Comparison of ENCODE assay signal across 8 mouse cellular contexts in genomic region chr11:59809670-59810474, GRCm38 (mm10). TPM values are rescaled to one million over a fixed set of nuclear protein-coding genes. Genes with fewer than 3 reads are reported as not detected.
DNase-seq lines count a peak whose midpoint lies in the region; ATAC-seq and TF ChIP-seq lines count a peak whose summit lies in the region.

Gene Flcn (minus strand): TSS chr11:59810016.

- peak within 1 kb of the TSS; percentile 94 for H3K27ac ChIP-seq in MEL (ENCODE audit: control insufficient read depth, low read depth, low read length)
- peak within 1 kb of the TSS; percentile 99 for H3K27ac ChIP-seq in cerebellum, adult 2 months (ENCODE audit: insufficient read depth, low read length)
- peak within 1 kb of the TSS; percentile 97 for H3K27ac ChIP-seq in lung, embryonic 16.5 days (ENCODE audit: low read length)

- peaks cover 3 to 12% of the 10 kb centered on the region in 2 experiments; a peak in 3 of 4 replicates for H3K4me1 ChIP-seq in MEL (ENCODE audit: control insufficient read depth in 1 of 2, insufficient read depth in 2 of 2, low read length in 2 of 2)
- peaks cover 29% of the 10 kb centered on the region for H3K4me1 ChIP-seq in cerebellum, adult 2 months (ENCODE audit: control insufficient read depth, insufficient read depth, low read length)
- peaks cover 12% of the 10 kb centered on the region for H3K4me1 ChIP-seq in lung, embryonic 16.5 days (replicated peaks; ENCODE audit: control insufficient read depth, insufficient read depth, low read length)

- under 1% methylated on average over 52 of the region's 52 CpGs for WGBS in cerebellum, adult 2 months
- WGBS in lung, embryonic 16.5 days, result under 1% methylated on average over 52 of the region's 52 CpGs

- no peak for TF ChIP-seq CTCF in MEL (IDR thresholded peaks at IDR 0.05 in 2 of 3, conservative IDR thresholded peaks at IDR 0.05 in 1 of 3; ENCODE audit: control insufficient read depth in 1 of 3, insufficient read depth in 1 of 3, low read depth in 2 of 3, low read length in 3 of 3, poor library complexity in 1 of 3, severe bottlenecking in 1 of 3)
- TF ChIP-seq CTCF in cerebellum, adult 2 months (IDR thresholded peaks at IDR 0.05; ENCODE audit: borderline replicate concordance, insufficient read depth, low read depth, low read length), result no peak

- ATAC-seq in hematopoietic stem cell, adult 5-6 weeks (replicated peaks in 1 of 2; ENCODE audit: insufficient read depth in 1 of 2, low FRiP score in 2 of 2, low TSS enrichment in 1 of 2, low read depth in 1 of 2, poor library complexity in 2 of 2, severe bottlenecking in 2 of 2), result peak; percentile 90
- peak; percentile 95 for ATAC-seq in lung, embryonic 16.5 days (ENCODE audit: low read depth)

- peak in 1 of 2 experiments; percentile 8; a peak in 1 of 4 replicates for TF ChIP-seq EP300 in MEL (IDR thresholded peaks at IDR 0.05; ENCODE audit: low read depth in 1 of 2, low read length in 2 of 2)

- TF ChIP-seq RAD21 in MEL (IDR thresholded peaks at IDR 0.05; ENCODE audit: low read depth, low read length), result no peak

- H3K9me3 ChIP-seq in MEL (replicated peaks; ENCODE audit: insufficient read depth, low read length), result no peaks in the 10 kb centered on the region
- H3K9me3 ChIP-seq in lung, embryonic 16.5 days (ENCODE audit: control insufficient read depth, low read length), result no peaks in the 10 kb centered on the region

- H3K36me3 ChIP-seq in MEL (ENCODE audit: control insufficient read depth in 1 of 2, insufficient read depth in 2 of 2, low read length in 2 of 2), result peaks cover 0 to 7% of the 10 kb centered on the region in 2 experiments; a peak in 3 of 4 replicates
- H3K36me3 ChIP-seq in lung, embryonic 16.5 days (ENCODE audit: control insufficient read depth, insufficient read depth, low read length), result peaks cover 8% of the 10 kb centered on the region

- no peaks in the 10 kb centered on the region for H3K27me3 ChIP-seq in MEL (ENCODE audit: control insufficient read depth in 1 of 2, insufficient read depth in 2 of 2, low read length in 2 of 2)
- no peaks in the 10 kb centered on the region for H3K27me3 ChIP-seq in cerebellum, adult 2 months (ENCODE audit: control insufficient read depth, insufficient read depth, low read length)
- no peaks in the 10 kb centered on the region for H3K27me3 ChIP-seq in lung, embryonic 16.5 days (ENCODE audit: control insufficient read depth, insufficient read depth, low read depth, low read length)

- DNase-seq in MEL (ENCODE audit: low read depth, low spot score), result peak; percentile 97
- peak; percentile 91 to 94 for DNase-seq in cerebellum, adult 2 months
- peak; percentile 86 for DNase-seq in forelimb bud, embryonic 11.5 days (ENCODE audit: low read depth, low spot score)
- peak; percentile 75 for DNase-seq in layer of hippocampus, adult 9-10 months (ENCODE audit: low spot score)
- peak; percentile 79 for DNase-seq in ovary, postnatal 10 days (ENCODE audit: low spot score)
- DNase-seq in thymus, postnatal 10 days (ENCODE audit: low spot score in 2 of 2), result peak; percentile 64 to 72

- H3K9ac ChIP-seq in MEL (ENCODE audit: control insufficient read depth, low read depth, low read length, poor library complexity, severe bottlenecking), result peak within 1 kb of the TSS; percentile 96
- peak within 1 kb of the TSS; percentile 86 for H3K9ac ChIP-seq in lung, embryonic 16.5 days (ENCODE audit: low read length)

- peak within 1 kb of the TSS; percentile 82 for H3K4me2 ChIP-seq in lung, embryonic 16.5 days (ENCODE audit: low read depth, low read length)

- peaks cover 17% of the 10 kb centered on the region for H3K79me2 ChIP-seq in MEL (ENCODE audit: control insufficient read depth, insufficient read depth, low read length, poor library complexity)

- TF ChIP-seq POLR2A in MEL (IDR thresholded peaks at IDR 0.05; ENCODE audit: control insufficient read depth in 1 of 2, insufficient read depth in 1 of 2, low read depth in 1 of 2, low read length in 2 of 2, poor library complexity in 1 of 2), result peak; percentile 65 to 95
- peak; percentile 97 for TF ChIP-seq POLR2A in cerebellum, adult 2 months (IDR thresholded peaks at IDR 0.05; ENCODE audit: borderline replicate concordance, insufficient read depth, low read length)

- H3K4me3 ChIP-seq in MEL (ENCODE audit: control insufficient read depth in 1 of 2, insufficient read depth in 1 of 2, low read depth in 2 of 2, low read length in 2 of 2), result peak within 1 kb of the TSS; percentile 64 to 88
- H3K4me3 ChIP-seq in cerebellum, adult 2 months (replicated peaks; ENCODE audit: insufficient read depth, low read depth, low read length), result peak within 1 kb of the TSS; percentile 84
- H3K4me3 ChIP-seq in lung, embryonic 16.5 days (ENCODE audit: low read length), result peak within 1 kb of the TSS; percentile 62

TF ChIP-seq in MEL, 35 proteins besides CTCF, POLR2A, EP300 and RAD21:
- TF ChIP-seq SIN3A (IDR thresholded peaks at IDR 0.05; ENCODE audit: low read length) (peak; percentile 98), MAX (IDR thresholded peaks at IDR 0.05; ENCODE audit: low read length) (peak; percentile 65), BHLHE40 (IDR thresholded peaks at IDR 0.05; ENCODE audit: borderline replicate concordance, low read depth, low read length) (0 out of 2 replicates have a peak, but pooled peaks have one; percentile 78), MYC (IDR thresholded peaks at IDR 0.05; ENCODE audit: low read depth, low read length) (peak; percentile 86), ZMIZ1 (IDR thresholded peaks at IDR 0.05; ENCODE audit: low read depth, low read length) (peak; percentile 96), ZKSCAN1 (IDR thresholded peaks at IDR 0.05; ENCODE audit: low read depth, low read length) (no peak), MAZ (IDR thresholded peaks at IDR 0.05; ENCODE audit: low read depth, low read length) (peak; percentile 80; the same call in 1 of the 2 replicates), RCOR1 (IDR thresholded peaks at IDR 0.05; ENCODE audit: low read depth, low read length) (0 out of 2 replicates have a peak, but pooled peaks have one; percentile 9), TBP (IDR thresholded peaks at IDR 0.05; ENCODE audit: low read depth, low read length) (peak; percentile 88), USF2 (IDR thresholded peaks at IDR 0.05; ENCODE audit: borderline replicate concordance in 1 of 2, insufficient read depth in 1 of 2, low read depth in 1 of 2, low read length in 2 of 2) (0 out of 4 replicates have a peak, but pooled peaks of 1 of the 2 experiments have one; percentile 28), NRF1 (IDR thresholded peaks at IDR 0.05; ENCODE audit: insufficient read depth, low read depth, low read length, poor library complexity, severe bottlenecking) (peak; percentile 88), POLR2AphosphoS5 (IDR thresholded peaks at IDR 0.05; ENCODE audit: borderline replicate concordance, low read depth, low read length) (no peak), USF1 (IDR thresholded peaks at IDR 0.05; ENCODE audit: low read depth, low read length) (peak; percentile 83), ETS1 (IDR thresholded peaks at IDR 0.05; ENCODE audit: low read depth, low read length) (peak; percentile 47; the same call in 1 of the 2 replicates), TCF12 (IDR thresholded peaks at IDR 0.05; ENCODE audit: low read depth, low read length) (peak; percentile 69), ZC3H11A (IDR thresholded peaks at IDR 0.05; ENCODE audit: low read depth, low read length) (no peak), CHD1 (IDR thresholded peaks at IDR 0.05; ENCODE audit: low read depth, low read length) (peak; percentile 100), MAFK (IDR thresholded peaks at IDR 0.05; ENCODE audit: borderline replicate concordance, low read depth, low read length) (no peak), HCFC1 (IDR thresholded peaks at IDR 0.05; ENCODE audit: low read depth, low read length) (peak; percentile 87), MXI1 (IDR thresholded peaks at IDR 0.05; ENCODE audit: low read depth, low read length) (peak; percentile 17; the same call in 1 of the 2 replicates), ELF1 (IDR thresholded peaks at IDR 0.05; ENCODE audit: low read depth, low read length) (peak; percentile 62; the same call in 1 of the 2 replicates), GATA1 (IDR thresholded peaks at IDR 0.05; ENCODE audit: low read depth, low read length) (peak; percentile 32; the same call in 1 of the 2 replicates), MEF2A (IDR thresholded peaks at IDR 0.05; ENCODE audit: extremely low read depth, insufficient replicate concordance, low read depth, low read length, poor library complexity, severe bottlenecking) (peak; percentile 39; the same call in 1 of the 2 replicates), POLR2AphosphoS2 (IDR thresholded peaks at IDR 0.05; ENCODE audit: low read length) (peak; percentile 95), GABPA (IDR thresholded peaks at IDR 0.05; ENCODE audit: low read depth, low read length) (no peak; the same call in 1 of the 2 replicates), KAT2A (conservative IDR thresholded peaks at IDR 0.05; ENCODE audit: low read depth, low read length) (no peak; the same call in 1 of the 2 replicates), SMC3 (IDR thresholded peaks at IDR 0.05; ENCODE audit: low read depth, low read length) (no peak), NELFE (IDR thresholded peaks at IDR 0.05; ENCODE audit: low read depth, low read length) (peak; percentile 87)

RNA-seq across cellular contexts. Expression of gene Flcn, which starts in this region (rescaled TPM):
- total RNA-seq in MEL (2012; rRNA removed), result 33.7 and 36.3 TPM in 2 replicates
- 10 to 100 TPM in 1 of 2 experiments, not detected in 1; 36.1 TPM for polyA plus RNA-seq in MEL (2012; ENCODE audit: insufficient read depth in 1 of 2, insufficient read length in 2 of 2, low read depth in 1 of 2, low replicate concordance in 2 of 2, missing spikeins in 1 of 2)
- polyA plus RNA-seq in cerebellum, adult 2 months (2012; rRNA removed), result 81.1 and 88.2 TPM in 2 replicates
- total RNA-seq in hematopoietic stem cell, adult 5-6 weeks (2017), result 24.5 and 27.3 TPM in 2 replicates
- polyA plus RNA-seq in lung, embryonic 16.5 days (2015; fragmentation: Nextera tagmentation; extraction: Ambion mirVana), result 28.1 and 32.1 TPM in 2 replicates

Comparison
In these comparisons a context has a peak if more than half of its experiments do, and no peak if none do; other contexts are left out.
1. Peak in every context shown above with its lines: DNase-seq, ATAC-seq, H3K4me3 ChIP-seq and H3K27ac ChIP-seq.